Mouse (Mus musculus) liver, adult 2 months (tissue): ENCODE measurements at regions not wholly inside any gene's neighbourhood (a gene's known extent, or its start where the extent isn't known, plus 50 kb on each side); places are given as distances from the start of the nearest gene placed in this dataset.

Source experiments
- DNase-seq: peaks from one replicate; pipeline ENCODE4 v3.0.0-alpha.2; 2011; ENCODE audit warnings: low read depth, low spot score; ENCODE audit errors: extremely low read depth
- H3K27ac ChIP-seq: fragments of 200-500 bp; replicated peaks from 2 replicates; pipeline ENCODE4 v1.5.1; 2012; ENCODE audit warnings: low read depth, mild to moderate bottlenecking, control low read depth, inconsistent platforms, low read length; ENCODE audit not compliant: insufficient read depth
- H3K27me3 ChIP-seq: fragments of 200-500 bp; 2 replicates; pipeline ENCODE4 v1.6.1; 2012; ENCODE audit warnings: mild to moderate bottlenecking, moderate library complexity, low read length, inconsistent platforms; ENCODE audit not compliant: control insufficient read depth, insufficient read depth
- H3K36me3 ChIP-seq: fragments of 200-500 bp; 2 replicates; pipeline ENCODE4 v1.6.1; 2012; ENCODE audit warnings: low read length, inconsistent platforms; ENCODE audit not compliant: control insufficient read depth, insufficient read depth
- H3K4me1 ChIP-seq: fragments of 200-500 bp; 2 replicates; pipeline ENCODE4 v1.6.1; 2011; ENCODE audit warnings: low read length; ENCODE audit not compliant: control insufficient read depth, insufficient read depth
- H3K4me3 ChIP-seq: fragments of 200-500 bp; 2 replicates; pipeline ENCODE4 v1.5.1; 2011; ENCODE audit warnings: low read depth, mild to moderate bottlenecking, control low read depth, low read length, moderate library complexity; ENCODE audit not compliant: insufficient read depth
- H3K79me2 ChIP-seq: fragments of 200-500 bp; 2 replicates; pipeline ENCODE4 v1.6.1; 2012; ENCODE audit warnings: inconsistent platforms, mild to moderate bottlenecking, low read length, moderate library complexity; ENCODE audit not compliant: control insufficient read depth, insufficient read depth
- H3K9ac ChIP-seq: fragments of 200-500 bp; 2 replicates; pipeline ENCODE4 v1.6.1; 2012; ENCODE audit warnings: low read depth, mild to moderate bottlenecking, control low read depth, inconsistent platforms, low read length
- CTCF ChIP-seq: fragments of 200-500 bp; IDR thresholded peaks from 2 replicates; pipeline ENCODE4 v1.5.1; 2011; ENCODE audit warnings: low read depth, low read length, control low read depth
- POLR2A ChIP-seq: fragments of 200-500 bp; IDR thresholded peaks from 2 replicates; pipeline ENCODE4 v1.6.1; 2011; ENCODE audit warnings: low read length, control low read depth; ENCODE audit not compliant: insufficient read depth; ENCODE audit errors: extremely low read depth
- WGBS: fragments of 180-500 bp; shearing (Covaris S2); methylation state at CpG from one replicate; pipeline ENCODE4 v1.1.7; 2018; 5-methylcytosine and 5-hydroxymethylcytosine counted together

GRCm38 (mm10) chr11:114375921-114376320 is 292.4 kb upstream of the Rpl38 start:
- Histone ChIP-seq H3K4me3 (no peak overlapping the region), H3K79me2 (no peaks in the 10 kb centered on the region), H3K27me3 (no peaks in the 10 kb centered on the region), H3K36me3 (no peaks in the 10 kb centered on the region), H3K4me1 (peaks cover 6% of the 10 kb centered on the region; the same call in 1 of the 2 replicates), H3K9ac (no peak overlapping the region), H3K27ac (no peak overlapping the region)
- TF ChIP-seq POLR2A (no peak), CTCF (no peak)
- WGBS = 11% methylated on average over 14 of the region's 14 CpGs
- DNase-seq = peak; percentile 85

GRCm38 (mm10) chr11:114370708-114371107 is 297.6 kb upstream of the Rpl38 start:
- Histone ChIP-seq H3K27me3 (no peaks in the 10 kb centered on the region), H3K36me3 (no peaks in the 10 kb centered on the region), H3K4me1 (peaks cover 5% of the 10 kb centered on the region; the same call in 1 of the 2 replicates), H3K27ac (no peak overlapping the region), H3K9ac (no peak overlapping the region), H3K79me2 (no peaks in the 10 kb centered on the region), H3K4me3 (no peak overlapping the region)
- no peak for TF ChIP-seq CTCF
- WGBS = 58% methylated on average over 10 of the region's 10 CpGs
- no peak for DNase-seq

GRCm38 (mm10) chr11:114367779-114368178 is 300.5 kb upstream of the Rpl38 start:
- no peak overlapping the region for H3K4me3 ChIP-seq
- H3K27ac ChIP-seq = no peak overlapping the region
- H3K79me2 ChIP-seq = no peaks in the 10 kb centered on the region
- no peaks in the 10 kb centered on the region for H3K4me1 ChIP-seq
- 89% methylated on average over 8 of the region's 8 CpGs for whole genome bisulfite sequencing
- no peak for DNase-seq
- TF ChIP-seq CTCF (no peak), POLR2A (no peak)
- H3K27me3 ChIP-seq = no peaks in the 10 kb centered on the region
- H3K9ac ChIP-seq = no peak overlapping the region
- no peaks in the 10 kb centered on the region for H3K36me3 ChIP-seq

GRCm38 (mm10) chr11:114360946-114361345 is 294.1 kb upstream of the Sdk2 start:
- 80% methylated on average over 8 of the region's 8 CpGs for WGBS
- TF ChIP-seq POLR2A (no peak), CTCF (no peak)
- no peaks in the 10 kb centered on the region for H3K36me3 ChIP-seq
- no peaks in the 10 kb centered on the region for H3K4me1 ChIP-seq
- no peak overlapping the region for H3K9ac ChIP-seq
- no peak for DNase-seq
- H3K4me3 ChIP-seq = no peak overlapping the region
- H3K27ac ChIP-seq = no peak overlapping the region
- H3K27me3 ChIP-seq = 0 out of 2 replicates have a peak, but pooled peaks cover 2% of the 10 kb centered on the region
- no peaks in the 10 kb centered on the region for H3K79me2 ChIP-seq

GRCm38 (mm10) chr11:114360321-114360720 is 293.5 kb upstream of the Sdk2 start:
- H3K9ac ChIP-seq = no peak overlapping the region
- H3K4me1 ChIP-seq = no peaks in the 10 kb centered on the region
- no peak for DNase-seq
- no peak overlapping the region for H3K4me3 ChIP-seq
- no peak for TF ChIP-seq CTCF
- no peak for TF ChIP-seq POLR2A
- 76% methylated on average over 10 of the region's 10 CpGs for WGBS
- no peaks in the 10 kb centered on the region for H3K36me3 ChIP-seq
- no peaks in the 10 kb centered on the region for H3K79me2 ChIP-seq
- no peak overlapping the region for H3K27ac ChIP-seq
- 0 out of 2 replicates have a peak, but pooled peaks cover 2% of the 10 kb centered on the region for H3K27me3 ChIP-seq

GRCm38 (mm10) chr11:114352146-114352795 is 285.4 kb upstream of the Sdk2 start:
- no peak overlapping the region for H3K9ac ChIP-seq
- no peaks in the 10 kb centered on the region for H3K79me2 ChIP-seq
- TF ChIP-seq CTCF (no peak), POLR2A (no peak)
- no peaks in the 10 kb centered on the region for H3K27me3 ChIP-seq
- no peak for DNase-seq
- H3K4me3 ChIP-seq = no peak overlapping the region
- 51% methylated on average over 4 of the region's 4 CpGs for WGBS
- no peaks in the 10 kb centered on the region for H3K4me1 ChIP-seq
- H3K36me3 ChIP-seq = no peaks in the 10 kb centered on the region
- H3K27ac ChIP-seq = no peak overlapping the region
